Mouse (Mus musculus) cerebellum, postnatal 14 days (tissue): Measurements from ENCODE around the gene Espn.
A peak's percentile ranks its signal among the peaks of the same experiment; 100 is the strongest.

ENCODE experiments used
- DNase-seq, 2 experiments: peaks; one replicate each; pipeline ENCODE4 v3.0.0; 2021; ENCODE audit warnings: mixed read lengths in 2 of 2

Gene Espn

DNA sequence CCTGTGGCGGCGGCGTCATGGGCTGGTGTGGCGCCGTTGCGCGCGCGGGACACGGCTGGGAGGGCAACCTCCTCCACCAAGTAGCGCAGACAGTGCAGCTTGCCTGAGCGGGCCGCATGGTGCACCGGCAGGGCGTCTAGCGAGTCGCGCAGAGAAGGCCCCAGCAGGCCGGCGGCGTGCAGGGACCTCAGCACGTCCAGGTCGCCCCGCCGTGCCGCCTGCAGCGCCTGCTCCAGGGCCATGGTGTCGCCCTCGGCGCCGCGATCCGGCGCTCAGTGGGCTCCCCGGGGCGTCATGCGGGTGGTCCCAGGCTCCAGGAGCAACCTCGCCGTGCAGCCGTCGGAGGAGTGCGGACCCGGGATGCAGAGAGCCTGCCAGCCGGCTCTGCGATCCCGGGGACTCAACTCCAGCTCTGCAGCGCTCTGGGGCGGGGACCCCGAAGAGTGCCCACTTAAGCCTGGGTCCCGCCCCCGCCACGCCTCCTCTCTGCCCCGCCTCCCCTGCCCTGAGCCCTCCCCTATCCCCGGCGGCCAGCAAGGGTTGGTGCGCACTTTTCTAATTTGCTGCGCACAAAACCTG, at the start of gene Espn:
TSS of gene Espn (minus strand) at position 406 of the 579 bp plus-strand sequence.
- no peak for DNase-seq

DNA sequence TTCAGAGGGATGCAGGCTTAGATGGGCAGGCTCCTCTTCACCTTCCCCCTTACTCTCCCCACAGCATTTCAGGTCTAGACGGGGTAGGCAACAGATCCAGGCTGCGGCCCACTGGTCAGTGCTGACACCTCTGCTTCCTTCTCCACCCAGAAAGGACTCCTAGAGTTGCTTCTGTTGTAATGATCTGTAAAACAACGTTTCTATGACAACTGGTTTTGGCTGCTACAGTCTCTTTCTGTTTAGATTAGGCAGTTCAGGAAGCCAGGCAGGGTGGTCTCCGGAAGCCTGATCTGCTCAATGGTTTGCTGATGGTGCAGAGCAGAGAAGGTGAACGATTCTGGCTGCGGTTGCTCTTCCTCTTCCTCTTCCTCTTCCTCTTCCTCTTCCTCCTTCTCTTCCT, 49.3 kb upstream of the Espn start:
- DNase-seq: no peak

DNA sequence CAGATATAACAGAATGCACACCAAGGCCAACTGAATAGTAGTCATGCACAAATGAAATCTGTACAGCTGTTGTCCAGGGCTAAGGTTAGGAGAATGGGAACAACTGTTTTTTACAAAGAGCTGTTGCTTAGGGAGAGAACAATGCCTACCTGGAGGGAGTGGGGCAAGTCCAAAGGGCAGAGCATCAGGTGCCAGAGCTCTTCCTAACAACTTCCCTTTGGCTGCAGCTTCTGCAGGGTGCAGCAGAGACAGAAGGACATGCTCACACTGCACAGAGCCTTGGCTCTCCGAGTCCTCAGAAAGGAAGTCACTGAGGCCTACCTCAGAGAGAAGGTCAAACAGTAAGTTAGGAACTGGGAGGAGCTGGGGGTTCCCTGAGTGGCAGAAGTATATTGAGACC, 47.4 kb upstream of the Espn start:
- no peak for DNase-seq

DNA sequence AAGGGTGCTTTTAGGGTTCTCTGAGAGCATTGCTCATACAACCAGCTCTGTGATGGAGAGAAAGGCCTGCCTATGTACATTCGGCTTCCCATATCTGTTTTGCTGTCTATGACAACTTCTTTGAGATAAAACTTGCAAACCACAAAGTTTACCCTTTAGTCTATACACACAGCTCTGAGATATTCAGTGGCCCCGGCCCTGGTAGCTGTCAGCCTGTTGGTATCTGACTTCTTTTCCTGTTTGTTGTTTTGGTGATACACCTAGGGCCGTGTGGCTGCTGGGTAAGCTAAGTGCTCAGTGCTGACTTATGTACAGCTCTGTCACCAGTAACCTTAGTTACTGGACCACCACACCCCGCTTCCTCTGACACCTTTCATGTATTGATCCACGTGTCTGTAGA, 45.4 kb upstream of the Espn start:
- no peak for DNase-seq

DNA sequence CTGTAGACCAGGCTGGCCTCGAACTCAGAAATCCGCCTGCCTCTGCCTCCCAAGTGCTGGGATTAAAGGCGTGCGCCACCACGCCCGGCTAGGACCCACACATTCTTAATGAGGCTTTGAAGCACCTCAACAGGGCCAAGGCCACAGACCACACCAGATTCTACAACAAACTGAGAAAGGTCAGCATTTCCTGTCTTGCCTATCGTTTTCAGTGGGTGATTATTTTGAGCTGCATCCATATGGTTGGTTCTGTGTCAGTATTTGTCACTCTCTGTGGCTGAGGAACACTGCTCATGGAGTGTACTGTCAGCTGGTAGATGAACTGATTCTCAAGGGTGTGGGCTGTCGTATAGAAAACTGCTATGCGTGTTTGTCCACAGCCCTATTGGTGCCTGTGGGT, 44.1 kb upstream of the Espn start:
- DNase-seq: no peak

DNA sequence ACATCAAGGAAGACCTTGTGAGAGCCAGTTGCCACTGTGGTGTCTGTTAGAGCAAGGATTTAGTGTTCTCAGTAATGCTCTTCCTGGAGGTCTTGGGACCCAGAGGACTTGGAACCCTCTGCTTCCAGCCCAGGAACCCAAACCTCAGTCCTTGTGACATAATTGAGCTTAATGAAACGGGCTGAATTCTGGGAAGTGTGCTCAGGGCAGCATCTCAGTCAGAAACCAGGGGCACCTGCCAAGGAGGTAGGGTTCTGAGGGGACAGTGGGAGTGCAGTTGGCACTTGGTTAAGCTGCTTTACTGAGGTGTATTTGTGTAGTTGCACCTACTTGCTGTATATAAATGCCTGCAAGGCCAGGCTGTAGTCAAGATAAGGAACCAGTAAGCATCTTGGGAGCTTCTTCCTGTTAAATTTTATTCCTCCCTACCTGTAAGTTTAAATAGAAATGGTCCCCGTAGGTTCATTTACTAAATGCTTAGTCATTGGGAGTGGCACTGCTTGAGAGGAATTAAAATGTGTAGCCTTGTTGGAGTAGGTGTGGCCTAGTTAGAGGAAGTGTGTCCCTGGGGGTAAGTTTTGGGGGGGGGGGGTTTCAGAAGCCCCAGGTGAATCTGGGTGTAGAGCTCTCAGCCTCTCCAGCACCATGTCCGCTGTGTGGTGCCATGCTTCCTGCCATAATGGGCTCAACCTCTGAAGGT, 42.5 kb upstream of the Espn start:
- peak; percentile 73 to 77 for DNase-seq

DNA sequence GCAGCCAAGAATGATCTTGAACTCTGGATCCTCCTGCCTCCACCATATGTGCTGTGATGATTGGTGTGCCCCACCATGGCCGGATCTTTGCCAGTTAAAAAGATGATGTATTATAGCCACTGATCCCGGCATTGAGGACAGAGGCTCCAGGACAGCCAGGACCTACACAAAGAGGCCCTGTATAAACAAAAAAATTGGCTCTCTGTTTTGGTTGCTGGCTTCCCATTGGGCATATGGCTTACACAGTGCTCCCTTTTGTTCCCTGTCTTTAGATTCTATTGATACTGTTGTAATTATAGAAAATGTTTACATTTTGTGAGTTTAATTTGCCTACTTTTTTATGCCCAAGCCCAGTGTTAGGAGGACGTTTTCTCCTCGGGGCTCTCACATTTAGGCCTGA, 40.4 kb upstream of the Espn start:
- DNase-seq: no peak

DNA sequence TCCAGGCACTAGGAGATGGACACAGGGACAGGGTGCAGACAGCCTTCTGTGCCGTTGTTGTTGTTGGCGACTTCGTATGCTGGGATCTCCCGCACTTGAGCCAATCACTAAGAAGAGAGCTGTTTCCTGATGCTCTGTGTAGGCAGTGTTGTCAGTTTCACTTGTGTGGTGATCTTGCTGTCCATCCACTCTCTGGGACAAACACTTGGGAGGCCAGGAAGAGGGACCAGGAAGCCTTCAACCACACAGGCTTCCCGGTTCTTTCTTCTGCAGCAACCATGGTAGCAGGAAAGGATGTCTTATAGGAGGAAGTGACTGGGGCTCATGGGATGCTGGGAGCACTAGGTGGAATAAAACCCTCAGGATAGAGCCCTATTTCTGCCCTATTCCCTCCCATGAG, 38.5 kb upstream of the Espn start:
- no peak for DNase-seq

DNA sequence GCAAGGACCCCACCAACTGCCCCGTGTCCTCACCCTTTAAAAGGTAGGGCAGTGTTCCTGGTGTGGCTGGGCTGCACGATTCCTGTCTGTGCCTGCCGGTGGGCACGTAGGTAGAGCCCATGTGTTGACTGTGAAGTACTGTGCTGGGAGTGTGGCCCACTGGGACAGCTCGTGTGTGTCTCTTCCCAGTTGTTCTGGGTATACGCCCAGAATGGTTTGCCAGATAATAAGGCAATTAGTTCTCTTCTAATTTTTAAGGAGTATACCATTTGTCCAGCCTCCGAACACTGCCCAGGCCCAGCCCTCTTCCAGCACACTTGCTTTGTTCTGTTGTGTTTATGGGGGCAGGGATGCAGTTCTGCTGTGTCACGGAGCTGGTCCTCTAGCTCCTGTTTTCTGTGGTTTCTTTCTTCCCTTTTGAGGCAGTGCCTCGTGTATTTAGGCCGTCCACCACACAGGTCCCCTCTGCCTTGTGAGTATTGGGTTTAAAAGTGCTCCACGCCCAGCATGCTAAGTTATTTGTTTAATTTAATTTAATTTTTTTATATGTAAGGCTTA, 38.0 kb upstream of the Espn start:
- no peak for DNase-seq

DNA sequence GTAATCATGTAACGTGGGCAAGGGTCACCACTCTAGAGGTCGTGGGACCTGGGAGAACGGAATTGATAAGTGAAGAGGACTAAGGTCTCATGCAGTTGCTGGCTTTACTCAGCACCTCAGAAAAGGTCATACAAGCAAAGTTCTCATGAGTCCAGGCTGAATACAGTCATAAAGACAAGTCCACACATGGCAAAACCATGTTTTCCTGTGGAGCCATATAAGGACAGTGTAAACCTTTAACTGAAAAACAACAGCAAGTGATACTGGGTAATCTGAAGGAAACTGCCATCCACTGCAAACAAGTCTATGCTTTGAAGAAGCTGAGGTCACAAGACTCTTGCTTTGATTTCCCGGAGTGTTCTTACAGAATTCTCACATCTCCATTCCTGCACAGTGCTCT, 37.5 kb upstream of the Espn start:
- DNase-seq: no peak

DNA sequence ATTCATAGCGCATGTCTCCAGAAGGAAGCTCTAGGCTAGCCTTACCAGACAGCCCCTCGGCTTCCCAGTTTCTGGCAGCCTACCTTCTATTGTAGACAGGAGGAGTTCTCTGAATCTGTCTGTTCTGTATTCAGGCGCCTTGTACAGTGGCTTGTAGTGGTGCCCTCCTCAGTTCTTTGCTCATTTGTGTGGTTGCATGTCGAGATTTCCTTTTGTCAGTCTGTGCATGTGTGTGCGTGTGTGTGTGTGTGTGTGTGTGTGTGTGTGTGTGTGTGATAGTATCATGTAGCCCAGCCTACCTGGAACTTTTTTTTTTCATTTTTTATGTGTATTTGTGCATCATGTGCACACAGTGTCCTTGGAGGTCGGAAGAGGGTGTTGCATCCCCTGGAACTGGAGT, 36.9 kb upstream of the Espn start:
- DNase-seq: no peak

DNA sequence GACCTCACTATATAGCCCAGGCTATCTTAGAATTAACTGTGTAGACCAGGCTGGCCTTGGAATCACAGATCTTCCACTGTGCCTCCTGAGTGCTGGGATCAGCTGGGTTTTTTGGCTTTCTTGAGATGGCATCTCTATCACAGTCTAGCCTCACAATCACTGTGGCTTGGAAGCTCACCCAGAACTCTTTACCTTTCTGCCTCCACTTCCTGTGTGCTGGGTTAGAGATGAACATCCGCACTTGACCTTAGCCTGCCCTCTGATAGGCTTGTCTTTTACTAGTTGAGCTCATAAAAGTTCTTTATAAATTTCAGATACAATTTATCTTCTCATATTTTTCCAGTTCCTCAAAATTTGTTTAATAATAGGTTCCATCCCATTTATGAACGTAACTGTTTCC, 36.5 kb upstream of the Espn start:
- DNase-seq: no peak

DNA sequence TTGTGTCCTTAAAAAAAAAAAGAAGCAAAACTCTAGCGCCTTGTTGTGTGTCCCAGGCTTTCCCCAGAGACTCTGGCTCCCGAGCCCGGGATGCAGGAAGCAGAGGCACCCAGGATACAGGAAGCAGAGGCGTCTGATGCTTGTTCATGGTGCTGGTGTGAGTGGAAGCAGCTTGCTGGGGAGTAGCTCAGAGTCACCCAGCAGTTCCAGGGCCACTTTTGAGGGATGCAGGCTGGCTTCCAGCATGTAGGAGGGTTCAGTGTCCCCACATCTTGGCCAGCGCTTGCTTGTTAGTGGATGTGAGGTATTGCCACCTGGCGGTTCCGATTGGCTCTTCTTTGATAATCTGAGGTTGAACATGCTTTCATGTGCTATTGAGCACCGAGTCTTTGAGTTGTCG, 35.0 kb upstream of the Espn start:
- no peak for DNase-seq

DNA sequence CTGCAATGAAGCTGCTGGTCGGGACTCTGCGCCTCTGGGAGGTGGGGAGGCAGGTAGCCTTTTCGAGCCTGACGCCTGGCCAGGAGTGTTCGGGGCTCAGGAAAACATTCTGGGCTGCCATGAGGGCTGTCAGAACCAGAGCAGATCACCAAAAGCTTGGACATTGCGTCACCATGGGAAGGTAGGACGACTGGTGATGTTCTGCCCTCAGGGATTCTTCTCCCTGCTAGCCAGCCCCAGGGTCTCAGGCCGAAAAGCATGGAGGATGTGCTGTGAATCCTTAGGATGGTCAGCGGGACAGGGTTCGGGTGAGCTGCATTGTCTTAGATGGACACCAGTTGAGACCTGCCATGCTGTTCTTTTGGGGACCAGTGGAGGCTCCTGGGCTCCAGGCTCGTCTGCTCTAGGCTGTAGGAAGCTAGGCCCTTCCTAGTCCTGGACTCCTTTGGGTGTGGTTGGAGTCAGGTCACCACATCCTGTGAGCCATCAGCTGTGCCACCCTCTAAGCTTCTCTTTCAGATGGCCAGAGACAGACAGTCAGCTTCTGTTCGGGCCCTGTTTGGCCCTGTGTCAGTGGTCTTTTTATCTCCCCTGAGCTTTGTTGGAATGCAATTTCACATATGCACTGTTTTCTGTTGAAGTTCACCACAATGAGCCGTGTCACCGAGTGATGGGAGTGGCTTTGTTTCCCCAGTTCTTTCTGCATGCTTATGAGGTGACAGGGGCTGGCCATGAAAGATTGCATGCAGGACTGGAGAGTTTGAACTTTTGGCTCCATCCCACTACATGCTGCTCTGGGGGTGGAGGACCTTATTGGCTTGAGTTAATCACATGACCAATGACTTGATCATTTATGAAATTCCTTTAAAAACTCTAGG, 34.3 kb upstream of the Espn start:
- DNase-seq: no peak

DNA sequence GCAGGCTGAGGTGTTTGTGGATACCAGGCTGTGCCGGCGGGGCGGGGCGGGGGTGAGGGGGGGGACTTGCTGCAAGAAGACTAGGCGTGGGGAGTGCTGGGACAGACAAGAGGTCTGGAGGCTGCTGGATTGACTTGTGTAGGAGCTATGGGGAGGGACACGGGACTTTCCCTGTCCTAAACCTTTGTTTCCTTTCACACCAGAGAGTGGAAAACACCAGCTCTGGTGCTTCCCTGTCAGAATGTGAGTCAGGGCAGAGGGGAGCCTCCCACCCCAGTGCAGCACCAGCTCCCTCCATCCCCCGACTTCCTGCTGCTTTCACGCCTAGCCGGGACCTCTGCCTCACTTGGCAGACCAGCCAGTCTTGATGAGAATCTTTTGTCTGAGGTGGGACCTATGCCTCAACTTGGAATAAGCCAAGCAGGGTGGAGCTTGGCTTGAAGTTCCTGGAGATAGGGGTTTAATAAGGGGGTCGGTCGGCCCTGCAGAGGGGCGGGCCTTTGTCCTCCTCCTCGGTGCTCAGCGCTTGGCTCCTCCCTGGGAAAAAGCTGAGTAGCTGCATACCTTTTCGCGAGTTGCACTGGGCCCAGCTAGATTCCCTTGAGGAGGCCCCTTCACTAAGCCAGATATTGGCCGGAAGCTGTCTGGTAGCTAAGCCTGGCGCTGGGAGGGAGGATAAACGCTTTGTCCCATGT, 33.5 kb upstream of the Espn start:
- no peak for DNase-seq

DNA sequence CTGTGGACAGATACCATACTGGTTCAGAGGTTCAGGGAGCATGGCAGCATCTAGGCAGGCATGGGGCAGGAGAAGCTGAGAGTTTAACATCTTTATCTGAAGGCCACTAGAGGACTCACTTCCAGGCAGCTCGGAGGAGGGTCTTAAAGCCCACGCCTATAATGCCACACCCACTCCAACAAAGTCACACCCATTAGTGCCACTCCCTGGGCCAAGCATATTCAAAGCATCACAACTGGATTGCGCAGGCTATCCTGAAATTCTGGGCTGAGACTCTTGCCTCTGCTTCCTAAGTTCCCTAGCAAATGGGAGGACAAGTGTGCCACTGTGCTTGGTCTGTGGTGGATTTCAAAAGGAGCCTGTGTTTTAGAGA, 33.0 kb upstream of the Espn start:
- no peak for DNase-seq

DNA sequence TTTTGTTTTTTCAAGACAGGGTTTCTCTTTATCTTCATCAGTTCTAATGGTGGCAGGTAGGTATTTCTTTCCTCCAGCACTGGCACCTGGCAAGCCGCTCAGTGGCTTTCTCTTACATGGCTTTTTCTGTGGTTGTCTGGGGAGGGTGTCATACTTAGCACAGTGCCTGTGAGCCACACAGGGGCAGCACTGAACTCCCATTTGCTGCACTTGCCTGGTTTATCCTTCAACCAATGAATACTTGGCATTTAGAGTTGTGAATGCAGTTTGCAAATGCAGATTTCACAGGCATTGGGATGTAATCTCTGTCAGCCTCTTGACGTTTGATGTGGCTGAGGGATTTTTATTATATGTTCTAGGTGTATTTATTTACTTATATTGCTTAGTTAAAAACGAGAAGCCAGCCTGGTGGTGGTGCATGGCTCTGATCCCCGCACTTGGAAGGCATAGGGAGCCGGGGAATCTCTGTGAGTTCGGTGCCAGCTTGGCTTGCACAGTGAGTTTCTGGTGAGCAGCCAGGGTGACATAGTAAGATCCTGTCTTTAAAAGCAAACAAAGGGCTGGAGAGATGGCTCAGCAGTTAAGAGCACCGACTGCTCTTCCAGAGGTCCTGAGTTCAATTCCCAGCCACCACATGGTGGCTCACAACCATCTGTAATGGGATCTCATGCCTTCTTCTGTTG, 32.3 kb upstream of the Espn start:
- DNase-seq: peak; percentile 68 to 79

DNA sequence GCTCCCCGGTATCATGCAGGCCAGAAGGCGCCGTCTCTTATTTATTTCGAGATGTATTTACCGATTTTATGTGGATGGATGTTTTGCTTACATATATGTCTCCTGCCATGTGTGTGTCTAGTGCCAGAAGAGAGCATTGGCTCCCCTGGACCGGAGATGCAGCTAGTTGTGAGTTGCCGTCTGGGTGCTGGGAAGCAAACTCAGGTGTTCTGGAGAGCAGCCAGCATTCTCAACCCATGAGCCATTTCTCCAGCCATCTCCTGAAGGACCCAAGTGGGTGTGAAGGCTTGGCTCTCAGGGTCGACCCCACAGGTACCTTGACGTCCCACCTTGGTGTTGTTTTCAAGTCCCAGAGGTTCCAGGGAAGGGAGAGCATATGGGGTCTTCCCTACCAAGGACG, 30.0 kb upstream of the Espn start:
- no peak for DNase-seq

DNA sequence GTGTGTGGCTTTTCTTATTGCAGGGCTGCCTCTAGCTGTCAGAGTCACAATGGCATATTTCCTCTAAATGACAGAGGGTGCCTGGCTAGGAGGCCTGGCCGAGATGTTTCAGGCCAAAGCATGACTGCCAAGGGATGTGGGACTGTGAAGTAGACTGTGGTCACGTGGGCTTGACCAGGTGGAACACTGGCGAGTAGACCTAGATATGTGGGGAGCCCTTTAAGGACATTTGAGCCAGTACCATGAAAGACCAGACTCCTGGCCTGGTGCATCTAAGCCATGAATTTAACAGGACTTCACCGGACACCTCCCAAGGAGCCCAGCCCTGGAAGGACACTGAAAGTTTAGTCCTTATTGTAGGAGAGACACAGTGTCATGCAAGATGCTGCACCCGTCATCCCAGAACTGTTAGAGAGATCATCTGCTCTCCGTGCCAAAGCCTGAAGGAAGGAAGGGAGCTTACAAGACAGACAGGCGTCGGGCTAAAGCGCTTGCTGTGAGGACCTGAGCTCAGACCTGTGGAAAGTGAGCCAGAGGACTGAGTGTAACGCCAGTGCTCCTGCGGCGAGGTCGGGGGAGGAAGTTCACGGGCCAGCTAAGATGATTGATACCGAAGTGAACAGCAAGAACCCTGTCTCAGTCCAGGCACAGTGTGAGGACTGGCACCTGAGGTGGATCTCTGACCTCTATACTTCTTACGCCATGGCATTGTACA, 27.9 kb upstream of the Espn start:
- DNase-seq: peak; percentile 78 to 83

DNA sequence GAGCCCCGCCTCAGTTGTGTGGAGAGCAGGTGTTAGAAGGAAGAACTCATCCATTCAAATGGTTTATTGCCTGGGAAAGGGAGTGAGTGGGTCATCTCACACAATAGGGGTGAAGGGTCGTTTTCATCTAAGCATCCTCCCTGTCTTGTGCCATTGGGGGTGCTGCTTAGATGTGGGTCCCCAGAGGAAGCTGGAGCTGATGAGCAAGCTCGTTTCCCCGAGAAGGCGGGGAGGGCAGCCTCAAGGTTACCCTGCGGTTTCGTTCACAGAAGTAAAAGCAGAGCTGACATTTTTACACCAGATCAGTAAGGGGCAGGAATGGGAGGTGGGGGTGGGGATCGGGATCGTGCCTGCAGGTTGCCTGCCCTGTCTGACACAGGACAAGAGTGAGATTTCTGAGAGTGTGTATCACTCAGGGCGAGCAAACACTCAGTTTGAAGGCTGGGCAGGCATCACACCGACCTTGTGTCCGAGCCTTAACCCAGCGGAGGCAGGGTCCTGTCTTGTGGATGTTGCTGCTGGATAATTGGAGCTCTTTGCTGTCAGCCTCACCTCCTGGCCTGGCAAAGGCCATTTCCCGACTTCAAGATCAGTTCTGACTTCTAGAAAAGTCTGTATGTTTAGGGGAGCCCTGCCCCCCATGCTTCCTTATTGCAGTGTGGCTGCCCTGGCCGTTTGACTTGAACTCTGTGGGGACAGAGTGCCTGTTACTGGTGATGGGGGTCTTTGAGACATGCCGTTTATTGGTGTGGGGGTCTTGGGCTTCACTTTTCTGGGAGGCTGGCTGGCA, 26.9 kb upstream of the Espn start:
- peak in 1 of 2 experiments; percentile 41 for DNase-seq

DNA sequence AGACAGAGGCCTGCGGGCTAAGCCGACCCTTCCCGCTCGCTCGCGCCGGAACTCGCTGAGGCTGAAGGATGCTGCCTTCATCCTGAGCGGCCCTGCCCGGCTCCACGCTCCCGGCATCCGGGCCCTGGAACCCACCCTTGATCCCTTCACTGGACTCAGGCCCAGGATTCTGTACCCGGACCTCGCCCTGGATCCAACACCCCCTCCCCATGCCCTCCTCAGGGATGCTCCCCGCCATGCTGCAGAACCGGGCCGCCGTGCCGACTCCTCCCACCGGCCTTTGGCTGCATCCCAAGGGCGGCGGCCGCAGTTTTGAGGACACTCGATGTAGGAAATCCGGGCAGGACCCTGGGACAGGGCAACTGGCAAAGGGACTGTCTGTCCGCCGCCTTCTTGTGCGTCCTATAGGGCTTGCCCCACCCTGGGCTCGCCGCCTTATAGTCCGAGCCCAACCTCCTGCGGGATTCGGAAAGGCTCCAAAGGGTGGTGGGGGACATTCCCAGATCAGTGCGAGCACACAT, 26.2 kb upstream of the Espn start:
- DNase-seq: peak; percentile 76 to 78
